In the genomic region with DNA sequence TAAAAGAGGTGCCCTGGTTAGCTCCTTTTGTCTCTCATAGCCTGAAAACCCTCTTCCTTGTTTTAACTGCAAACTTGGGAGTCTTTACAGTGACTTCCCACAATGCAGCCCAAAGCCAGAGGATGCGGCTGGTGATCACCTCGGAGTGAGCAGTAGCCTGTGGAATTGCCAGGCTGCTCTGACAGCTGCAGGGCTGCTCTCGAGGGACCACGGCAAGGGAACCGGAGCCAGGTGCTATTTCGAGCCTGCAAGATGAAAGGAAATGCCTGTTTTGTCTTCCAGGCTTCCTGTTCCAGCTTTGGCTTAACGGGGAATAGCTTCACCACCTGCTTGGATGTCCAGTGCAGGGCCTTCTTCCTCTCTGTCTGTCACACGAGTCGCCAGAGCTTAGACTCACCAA, we compare ENCODE assay signal across 7 mouse cellular contexts.
DNase-seq lines count a peak whose midpoint lies in the region; ATAC-seq and TF ChIP-seq lines count a peak whose summit lies in the region.

No protein-coding gene starts in this region.

- no peaks in the 10 kb centered on the region for H3K27me3 ChIP-seq in midbrain, embryonic 10.5 days (ENCODE audit: low read depth, poor library complexity, severe bottlenecking)
- no peaks in the 10 kb centered on the region for H3K27me3 ChIP-seq in liver, embryonic 12.5 days (replicated peaks)

- WGBS in midbrain, embryonic 10.5 days: 74% methylated on average over 9 of the region's 9 CpGs
- WGBS in liver, embryonic 12.5 days (ENCODE audit: insufficient replicate concordance): 65% methylated on average over 9 of the region's 9 CpGs

- H3K9ac ChIP-seq in liver, embryonic 12.5 days: no peak overlapping the region

- peak overlapping the region; percentile 50 for H3K27ac ChIP-seq in midbrain, embryonic 10.5 days (replicated peaks)
- no peak overlapping the region for H3K27ac ChIP-seq in liver, embryonic 12.5 days

- H3K36me3 ChIP-seq in midbrain, embryonic 10.5 days: peaks cover 38% of the 10 kb centered on the region
- peaks cover 21% of the 10 kb centered on the region for H3K36me3 ChIP-seq in liver, embryonic 12.5 days

- H3K9me3 ChIP-seq in midbrain, embryonic 10.5 days (replicated peaks): peaks cover 8% of the 10 kb centered on the region
- peaks cover 3% of the 10 kb centered on the region for H3K9me3 ChIP-seq in liver, embryonic 12.5 days (replicated peaks)

- no peak for TF ChIP-seq CTCF in brain, embryonic 14.5 days (IDR thresholded peaks at IDR 0.05; ENCODE audit: borderline replicate concordance, extremely low read depth, insufficient read depth, insufficient read length)

- H3K4me2 ChIP-seq in liver, embryonic 12.5 days: no peak overlapping the region

- no peak for ATAC-seq in liver, embryonic 12.5 days
- no peak for ATAC-seq in erythroblast, adult 5-6 weeks (replicated peaks; ENCODE audit: low FRiP score, poor library complexity, severe bottlenecking)

- no peak overlapping the region for H3K4me3 ChIP-seq in midbrain, embryonic 10.5 days
- H3K4me3 ChIP-seq in liver, embryonic 12.5 days: no peak overlapping the region

- TF ChIP-seq POLR2A in brain, embryonic 14.5 days (IDR thresholded peaks at IDR 0.05; ENCODE audit: borderline replicate concordance, extremely low read depth, insufficient read depth, insufficient read length, poor library complexity, severe bottlenecking): no peak

- peaks cover 34% of the 10 kb centered on the region for H3K4me1 ChIP-seq in midbrain, embryonic 10.5 days
- no peaks in the 10 kb centered on the region for H3K4me1 ChIP-seq in liver, embryonic 12.5 days

- peak; percentile 51 for DNase-seq in MN1 (ENCODE audit: low spot score)
- peak; percentile 51 for DNase-seq in brain, embryonic 14.5 days (ENCODE audit: low read depth)
- DNase-seq in gastrocnemius, postnatal 10 days: peak; percentile 45
- no peak for DNase-seq in midbrain, embryonic 10.5 days (ENCODE audit: low spot score)
- no peak for DNase-seq in layer of hippocampus, adult 9-11 months

Comparison
In these comparisons a context has a peak if more than half of its experiments do, and no peak if none do; other contexts are left out.
1. DNase-seq: peak in MN1 (single experiment), brain, embryonic 14.5 days (single experiment) and gastrocnemius, postnatal 10 days (single experiment); none in midbrain, embryonic 10.5 days (single experiment) and layer of hippocampus, adult 9-11 months (single experiment).